Mouse (Mus musculus) olfactory bulb, adult 2 months (tissue): ENCODE results near the gene Vil1.

Source experiments
- CTCF ChIP-seq: fragments of 200-500 bp; IDR thresholded peaks from 2 replicates; pipeline ENCODE4 v1.5.1; 2012; ENCODE audit warnings: low read depth, mild to moderate bottlenecking, low read length, moderate library complexity; ENCODE audit not compliant: insufficient read depth
- POLR2A ChIP-seq: fragments of 200-500 bp; IDR thresholded peaks from 2 replicates; pipeline ENCODE4 v1.6.1; 2012; ENCODE audit warnings: mild to moderate bottlenecking, low read depth, low read length, moderate library complexity; ENCODE audit not compliant: insufficient read depth

- TF ChIP-seq POLR2A (peak; percentile 29), CTCF (peak; percentile 46; the same call in 1 of the 2 replicates)
Measured at GRCm38 (mm10) chr1:74397268-74397918, 11.8 kb upstream of the Vil1 start.
